Mouse (Mus musculus): Measurements from ENCODE around the gene Fras1. TPM values are rescaled to one million over a fixed set of nuclear protein-coding genes. Genes with fewer than 3 reads are reported as not detected.

Fras1 gene
- total and polyA plus RNA-seq, 3 experiments = 2.1 to 5.8 (median 5.4) TPM

- H3K4me2 ChIP-seq (ENCODE audit: insufficient read depth, low read depth, poor library complexity, severe bottlenecking) = no peak overlapping the region
- dilution Hi-C loops (cut with MboI; ENCODE audit: extremely low pct_ligation_motif_present, extremely low pct_unique_long_range_greater_than_20kb, low sequenced_read_pairs) = no loop called here
- H3K9me3 ChIP-seq (replicated peaks; ENCODE audit: low read length) = no peaks in the 10 kb centered on the region
- H3K4me1 ChIP-seq (ENCODE audit: control insufficient read depth in 1 of 2, insufficient read depth in 2 of 2) = peaks cover 4 to 21% of the 10 kb centered on the region in 2 experiments; a peak in 3 of 4 replicates
- H3K4me3 ChIP-seq (replicated peaks in 1 of 3; ENCODE audit: low read depth in 2 of 3, low read length in 2 of 3, poor library complexity in 1 of 3) = no peak overlapping the region
- H3K27ac ChIP-seq (ENCODE audit: insufficient read depth, low read depth) = no peak overlapping the region
- H3K79me2 ChIP-seq (replicated peaks; ENCODE audit: control insufficient read depth, extremely low read depth, insufficient read depth, poor library complexity, severe bottlenecking) = no peaks in the 10 kb centered on the region
- DNase-seq (ENCODE audit: extremely low read depth) = no peak
- H3K27me3 ChIP-seq (replicated peaks) = no peaks in the 10 kb centered on the region
- H3K36me3 ChIP-seq (replicated peaks in 1 of 2; ENCODE audit: control insufficient read depth in 1 of 2, insufficient read depth in 1 of 2, low read length in 1 of 2) = peaks cover 0 to 3% of the 10 kb centered on the region in 2 experiments
- TF ChIP-seq ZC3H11A (IDR thresholded peaks at IDR 0.05; ENCODE audit: low read depth, low read length) = no peak
- TF ChIP-seq EP300 (IDR thresholded peaks at IDR 0.05; ENCODE audit: low read length) = no peak
- no peak for TF ChIP-seq ZKSCAN1 (IDR thresholded peaks at IDR 0.05; ENCODE audit: borderline replicate concordance, low read depth, low read length)
- no peak for TF ChIP-seq USF1 (IDR thresholded peaks at IDR 0.05; ENCODE audit: low read depth, low read length)
- no peak for TF ChIP-seq CTCF (conservative IDR thresholded peaks at IDR 0.05 in 1 of 2, IDR thresholded peaks at IDR 0.05 in 1 of 2; ENCODE audit: low read depth in 2 of 2, low read length in 2 of 2)
- TF ChIP-seq JUND (conservative IDR thresholded peaks at IDR 0.05; ENCODE audit: low read depth, low read length) = no peak
- TF ChIP-seq MXI1 (IDR thresholded peaks at IDR 0.05; ENCODE audit: low read depth, low read length) = no peak
- TF ChIP-seq MEF2A (IDR thresholded peaks at IDR 0.05; ENCODE audit: borderline replicate concordance, low read depth, low read length) = no peak
- TF ChIP-seq IRF4 (IDR thresholded peaks at IDR 0.05; ENCODE audit: low read depth, low read length) = no peak
- TF ChIP-seq ETS1 (conservative IDR thresholded peaks at IDR 0.05; ENCODE audit: low read depth, low read length) = no peak
- no peak for TF ChIP-seq TBP (conservative IDR thresholded peaks at IDR 0.05; ENCODE audit: low read depth, low read length)
- no peak for TF ChIP-seq HCFC1 (IDR thresholded peaks at IDR 0.05; ENCODE audit: low read depth, low read length)
- no peak for TF ChIP-seq TCF12 (IDR thresholded peaks at IDR 0.05; ENCODE audit: low read depth, low read length)
- no peak for TF ChIP-seq USF2 (conservative IDR thresholded peaks at IDR 0.05; ENCODE audit: low read depth, low read length)
- in situ Hi-C loops (cut with MboI; ENCODE audit: low pct_ligation_motif_present, low pct_unique_long_range_greater_than_20kb, low sequenced_read_pairs) = no loop called here
- H3K9ac ChIP-seq (ENCODE audit: insufficient read depth, low read depth) = no peak overlapping the region
Measured at GRCm38 (mm10) chr5:96402555-96402954, 28.8 kb downstream of the Fras1 start.

GRCm38 (mm10) chr5:96405139-96405842 lies 31.5 kb downstream of the Fras1 start:
- Histone ChIP-seq H3K4me3 (replicated peaks in 1 of 3; ENCODE audit: low read depth in 2 of 3, low read length in 2 of 3, poor library complexity in 1 of 3) (no peak overlapping the region), H3K9ac (ENCODE audit: insufficient read depth, low read depth) (no peak overlapping the region), H3K27me3 (replicated peaks) (no peaks in the 10 kb centered on the region), H3K27ac (ENCODE audit: insufficient read depth, low read depth) (no peak overlapping the region), H3K4me2 (ENCODE audit: insufficient read depth, low read depth, poor library complexity, severe bottlenecking) (no peak overlapping the region), H3K4me1 (ENCODE audit: control insufficient read depth in 1 of 2, insufficient read depth in 2 of 2) (peaks cover 0 to 13% of the 10 kb centered on the region in 2 experiments; a peak in 2 of 4 replicates), H3K79me2 (replicated peaks; ENCODE audit: control insufficient read depth, extremely low read depth, insufficient read depth, poor library complexity, severe bottlenecking) (no peaks in the 10 kb centered on the region), H3K9me3 (replicated peaks; ENCODE audit: low read length) (no peaks in the 10 kb centered on the region), H3K36me3 (replicated peaks in 1 of 2; ENCODE audit: control insufficient read depth in 1 of 2, insufficient read depth in 1 of 2, low read length in 1 of 2) (peaks cover 0 to 3% of the 10 kb centered on the region in 2 experiments)
- DNase-seq (ENCODE audit: extremely low read depth) = peak; percentile 21
- in situ Hi-C loops (cut with MboI; ENCODE audit: low pct_ligation_motif_present, low pct_unique_long_range_greater_than_20kb, low sequenced_read_pairs) (no loop called here), dilution Hi-C loops (cut with MboI; ENCODE audit: extremely low pct_ligation_motif_present, extremely low pct_unique_long_range_greater_than_20kb, low sequenced_read_pairs) (no loop called here)
- TF ChIP-seq NELFE (IDR thresholded peaks at IDR 0.05; ENCODE audit: low read depth, low read length) (no peak), ZMIZ1 (IDR thresholded peaks at IDR 0.05; ENCODE audit: low read depth, low read length) (no peak), MAZ (IDR thresholded peaks at IDR 0.05; ENCODE audit: low read depth, low read length) (no peak), CHD1 (IDR thresholded peaks at IDR 0.05; ENCODE audit: low read depth, low read length) (no peak), SIN3A (IDR thresholded peaks at IDR 0.05; ENCODE audit: low read length) (no peak), UBTF (IDR thresholded peaks at IDR 0.05; ENCODE audit: low read depth, low read length) (no peak), JUN (IDR thresholded peaks at IDR 0.05; ENCODE audit: insufficient read depth, low read depth, low read length) (no peak), MYC (IDR thresholded peaks at IDR 0.05; ENCODE audit: low read depth, low read length) (no peak), USF1 (IDR thresholded peaks at IDR 0.05; ENCODE audit: low read depth, low read length) (no peak), KAT2A (IDR thresholded peaks at IDR 0.05; ENCODE audit: insufficient replicate concordance, low read length) (no peak)
